Mouse (Mus musculus): ENCODE results near the gene Prkn. TPM values are rescaled to one million over a fixed set of nuclear protein-coding genes. Genes with fewer than 3 reads are reported as not detected.
A peak's percentile ranks its signal among the peaks of the same experiment; 100 is the strongest.

Gene Prkn
- total RNA-seq, 1 experiment, result 1.7 TPM

GRCm38 (mm10) chr17:11032366-11032765 lies 192.2 kb downstream of the Prkn start:
- Histone ChIP-seq H3K9ac (ENCODE audit: insufficient read depth, low read depth, low read length, poor library complexity, severe bottlenecking) (no peak overlapping the region), H3K4me1 (ENCODE audit: control insufficient read depth in 2 of 2, insufficient read depth in 2 of 2, low read length in 2 of 2, poor library complexity in 1 of 2) (no peaks in the 10 kb centered on the region), H3K36me3 (ENCODE audit: control insufficient read depth, insufficient read depth, low read length, poor library complexity, severe bottlenecking) (no peaks in the 10 kb centered on the region), H3K27ac (ENCODE audit: insufficient read depth, low read depth, low read length, poor library complexity, severe bottlenecking) (no peak overlapping the region), H3K4me3 (ENCODE audit: insufficient read depth in 1 of 2, low read depth in 1 of 2, low read length in 2 of 2, poor library complexity in 1 of 2, severe bottlenecking in 1 of 2) (no peak overlapping the region), H3K9me3 (ENCODE audit: control insufficient read depth, insufficient read depth, low read depth, low read length) (no peaks in the 10 kb centered on the region)
- in situ Hi-C loops (cut with MboI; ENCODE audit: low sequenced_read_pairs in 2 of 2, unreplicated experiment in 2 of 2), result no loop called here
- no peak for TF ChIP-seq HCFC1 (IDR thresholded peaks at IDR 0.05; ENCODE audit: borderline replicate concordance, insufficient read depth, low read length)
- no peak for TF ChIP-seq ZC3H11A (IDR thresholded peaks at IDR 0.05; ENCODE audit: borderline replicate concordance, low read depth, low read length)
- no peak for TF ChIP-seq ZNF384 (IDR thresholded peaks at IDR 0.05; ENCODE audit: low read depth, low read length)
- TF ChIP-seq CHD2 (IDR thresholded peaks at IDR 0.05; ENCODE audit: low read depth, low read length), result no peak
- no peak for TF ChIP-seq MAFK (IDR thresholded peaks at IDR 0.05; ENCODE audit: insufficient read depth, low read depth, low read length)
- DNase-seq (ENCODE audit: low read depth, low spot score), result no peak

- Histone ChIP-seq H3K4me3 (ENCODE audit: insufficient read depth in 1 of 2, low read depth in 1 of 2, low read length in 2 of 2, poor library complexity in 1 of 2, severe bottlenecking in 1 of 2) (no peak overlapping the region), H3K27ac (ENCODE audit: insufficient read depth, low read depth, low read length, poor library complexity, severe bottlenecking) (no peak overlapping the region), H3K9me3 (ENCODE audit: control insufficient read depth, insufficient read depth, low read depth, low read length) (no peaks in the 10 kb centered on the region), H3K9ac (ENCODE audit: insufficient read depth, low read depth, low read length, poor library complexity, severe bottlenecking) (no peak overlapping the region), H3K4me1 (ENCODE audit: control insufficient read depth in 2 of 2, insufficient read depth in 2 of 2, low read length in 2 of 2, poor library complexity in 1 of 2) (no peaks in the 10 kb centered on the region), H3K36me3 (ENCODE audit: control insufficient read depth, insufficient read depth, low read length, poor library complexity, severe bottlenecking) (no peaks in the 10 kb centered on the region)
- TF ChIP-seq HCFC1 (IDR thresholded peaks at IDR 0.05; ENCODE audit: borderline replicate concordance, insufficient read depth, low read length), result no peak
- TF ChIP-seq ZC3H11A (IDR thresholded peaks at IDR 0.05; ENCODE audit: borderline replicate concordance, low read depth, low read length), result no peak
- no peak for TF ChIP-seq MAFK (IDR thresholded peaks at IDR 0.05; ENCODE audit: insufficient read depth, low read depth, low read length)
- TF ChIP-seq ZNF384 (IDR thresholded peaks at IDR 0.05; ENCODE audit: low read depth, low read length), result no peak
- TF ChIP-seq CHD2 (IDR thresholded peaks at IDR 0.05; ENCODE audit: low read depth, low read length), result no peak
- no peak for DNase-seq (ENCODE audit: low read depth, low spot score)
- in situ Hi-C loops (cut with MboI; ENCODE audit: low sequenced_read_pairs in 2 of 2, unreplicated experiment in 2 of 2), result no loop called here
Measured at GRCm38 (mm10) chr17:11033594-11033993, 193.4 kb downstream of the Prkn start.

- no peaks in the 10 kb centered on the region for H3K9me3 ChIP-seq (ENCODE audit: control insufficient read depth, insufficient read depth, low read depth, low read length)
- in situ Hi-C loops (cut with MboI; ENCODE audit: low sequenced_read_pairs in 2 of 2, unreplicated experiment in 2 of 2), result no loop called here
- no peak overlapping the region for H3K9ac ChIP-seq (ENCODE audit: insufficient read depth, low read depth, low read length, poor library complexity, severe bottlenecking)
- no peak overlapping the region for H3K4me3 ChIP-seq (ENCODE audit: insufficient read depth in 1 of 2, low read depth in 1 of 2, low read length in 2 of 2, poor library complexity in 1 of 2, severe bottlenecking in 1 of 2)
- no peaks in the 10 kb centered on the region for H3K36me3 ChIP-seq (ENCODE audit: control insufficient read depth, insufficient read depth, low read length, poor library complexity, severe bottlenecking)
- no peak for DNase-seq (ENCODE audit: low read depth, low spot score)
- H3K4me1 ChIP-seq (ENCODE audit: control insufficient read depth in 2 of 2, insufficient read depth in 2 of 2, low read length in 2 of 2, poor library complexity in 1 of 2), result no peaks in the 10 kb centered on the region
- no peak for TF ChIP-seq ZC3H11A (IDR thresholded peaks at IDR 0.05; ENCODE audit: borderline replicate concordance, low read depth, low read length)
- TF ChIP-seq HCFC1 (IDR thresholded peaks at IDR 0.05; ENCODE audit: borderline replicate concordance, insufficient read depth, low read length), result no peak
- TF ChIP-seq CHD2 (IDR thresholded peaks at IDR 0.05; ENCODE audit: low read depth, low read length), result no peak
- TF ChIP-seq MAFK (IDR thresholded peaks at IDR 0.05; ENCODE audit: insufficient read depth, low read depth, low read length), result no peak
- no peak for TF ChIP-seq ZNF384 (IDR thresholded peaks at IDR 0.05; ENCODE audit: low read depth, low read length)
- H3K27ac ChIP-seq (ENCODE audit: insufficient read depth, low read depth, low read length, poor library complexity, severe bottlenecking), result no peak overlapping the region
Measured at GRCm38 (mm10) chr17:11038272-11038671, 198.1 kb downstream of the Prkn start.

DNA sequence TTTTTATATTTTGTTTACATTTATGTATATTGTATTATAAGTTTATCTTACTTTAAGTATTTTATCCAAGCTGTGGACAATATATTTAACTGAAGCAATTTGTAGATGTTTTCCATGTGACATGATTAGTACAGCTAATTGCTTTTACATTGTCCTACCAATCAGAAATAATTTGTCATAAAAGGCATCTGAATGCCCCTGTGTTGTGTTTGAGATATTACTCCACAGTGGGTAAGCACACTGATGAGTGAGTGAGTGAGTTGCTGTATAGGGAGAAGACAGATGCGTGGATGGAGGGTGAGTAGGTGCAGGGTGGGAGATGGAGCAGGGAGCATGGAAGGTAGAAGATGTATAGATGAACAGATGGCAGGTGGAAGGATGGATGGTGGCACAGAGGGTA lies 218.8 kb downstream of the Prkn start:
- in situ Hi-C loops (cut with MboI; ENCODE audit: low sequenced_read_pairs in 2 of 2, unreplicated experiment in 2 of 2), result no loop called here
- Histone ChIP-seq H3K9ac (ENCODE audit: insufficient read depth, low read depth, low read length, poor library complexity, severe bottlenecking) (no peak overlapping the region), H3K9me3 (ENCODE audit: control insufficient read depth, insufficient read depth, low read depth, low read length) (no peaks in the 10 kb centered on the region), H3K4me3 (ENCODE audit: insufficient read depth in 1 of 2, low read depth in 1 of 2, low read length in 2 of 2, poor library complexity in 1 of 2, severe bottlenecking in 1 of 2) (no peak overlapping the region), H3K4me1 (ENCODE audit: control insufficient read depth in 2 of 2, insufficient read depth in 2 of 2, low read length in 2 of 2, poor library complexity in 1 of 2) (no peaks in the 10 kb centered on the region), H3K27ac (ENCODE audit: insufficient read depth, low read depth, low read length, poor library complexity, severe bottlenecking) (no peak overlapping the region), H3K36me3 (ENCODE audit: control insufficient read depth, insufficient read depth, low read length, poor library complexity, severe bottlenecking) (no peaks in the 10 kb centered on the region)
- TF ChIP-seq ZC3H11A (IDR thresholded peaks at IDR 0.05; ENCODE audit: borderline replicate concordance, low read depth, low read length), result no peak
- no peak for DNase-seq (ENCODE audit: low read depth, low spot score)

DNA sequence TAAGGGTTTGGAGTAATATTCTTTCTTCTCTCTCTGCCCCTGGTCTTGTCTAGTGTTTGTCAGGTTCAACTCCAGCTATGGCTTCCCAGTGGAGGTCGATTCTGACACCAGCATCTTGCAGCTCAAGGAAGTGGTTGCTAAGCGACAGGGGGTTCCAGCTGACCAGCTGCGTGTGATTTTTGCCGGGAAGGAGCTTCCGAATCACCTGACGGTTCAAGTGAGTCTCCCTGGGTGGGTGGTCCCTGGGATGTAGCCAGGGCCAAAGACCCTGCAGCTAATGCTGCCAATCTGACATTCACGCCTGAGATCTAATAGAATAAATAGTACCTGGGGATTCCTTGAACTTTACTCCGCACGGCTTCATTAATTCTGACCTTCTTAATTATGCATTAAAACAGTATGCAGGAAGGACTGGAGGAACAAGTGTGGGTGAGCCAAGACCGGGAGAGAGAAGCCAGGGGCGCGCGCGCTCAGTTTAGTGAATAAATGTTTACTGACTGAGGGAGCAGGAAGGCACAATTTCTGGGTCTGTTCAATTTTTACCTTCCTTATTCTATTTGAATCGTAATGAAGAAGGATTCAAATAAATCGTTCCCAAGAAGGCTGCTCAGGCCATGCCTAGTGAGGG lies 227.0 kb downstream of the Prkn start:
- H3K9ac ChIP-seq (ENCODE audit: insufficient read depth, low read depth, low read length, poor library complexity, severe bottlenecking), result peak overlapping the region; percentile 43; the same call in 1 of the 2 replicates
- H3K36me3 ChIP-seq (ENCODE audit: control insufficient read depth, insufficient read depth, low read length, poor library complexity, severe bottlenecking), result no peaks in the 10 kb centered on the region
- TF ChIP-seq HCFC1 (IDR thresholded peaks at IDR 0.05; ENCODE audit: borderline replicate concordance, insufficient read depth, low read length), result no peak
- no peak for TF ChIP-seq MAFK (IDR thresholded peaks at IDR 0.05; ENCODE audit: insufficient read depth, low read depth, low read length)
- TF ChIP-seq ZC3H11A (IDR thresholded peaks at IDR 0.05; ENCODE audit: borderline replicate concordance, low read depth, low read length), result no peak
- TF ChIP-seq CHD2 (IDR thresholded peaks at IDR 0.05; ENCODE audit: low read depth, low read length), result no peak
- TF ChIP-seq ZNF384 (IDR thresholded peaks at IDR 0.05; ENCODE audit: low read depth, low read length), result no peak
- H3K4me3 ChIP-seq (ENCODE audit: insufficient read depth in 1 of 2, low read depth in 1 of 2, low read length in 2 of 2, poor library complexity in 1 of 2, severe bottlenecking in 1 of 2), result peak overlapping the region in 1 of 2 experiments; percentile 49; a peak in 2 of 4 replicates
- DNase-seq (ENCODE audit: low read depth, low spot score), result peak; percentile 20
- peaks cover 0 to 14% of the 10 kb centered on the region in 2 experiments; a peak in 3 of 4 replicates for H3K4me1 ChIP-seq (ENCODE audit: control insufficient read depth in 2 of 2, insufficient read depth in 2 of 2, low read length in 2 of 2, poor library complexity in 1 of 2)
- no peaks in the 10 kb centered on the region for H3K9me3 ChIP-seq (ENCODE audit: control insufficient read depth, insufficient read depth, low read depth, low read length)
- peak overlapping the region; percentile 73 for H3K27ac ChIP-seq (ENCODE audit: insufficient read depth, low read depth, low read length, poor library complexity, severe bottlenecking)
- in situ Hi-C loops (cut with MboI; ENCODE audit: low sequenced_read_pairs in 2 of 2, unreplicated experiment in 2 of 2), result no loop called here
